Comparison of ENCODE assay signal across 8 mouse cellular contexts in the genomic region with DNA sequence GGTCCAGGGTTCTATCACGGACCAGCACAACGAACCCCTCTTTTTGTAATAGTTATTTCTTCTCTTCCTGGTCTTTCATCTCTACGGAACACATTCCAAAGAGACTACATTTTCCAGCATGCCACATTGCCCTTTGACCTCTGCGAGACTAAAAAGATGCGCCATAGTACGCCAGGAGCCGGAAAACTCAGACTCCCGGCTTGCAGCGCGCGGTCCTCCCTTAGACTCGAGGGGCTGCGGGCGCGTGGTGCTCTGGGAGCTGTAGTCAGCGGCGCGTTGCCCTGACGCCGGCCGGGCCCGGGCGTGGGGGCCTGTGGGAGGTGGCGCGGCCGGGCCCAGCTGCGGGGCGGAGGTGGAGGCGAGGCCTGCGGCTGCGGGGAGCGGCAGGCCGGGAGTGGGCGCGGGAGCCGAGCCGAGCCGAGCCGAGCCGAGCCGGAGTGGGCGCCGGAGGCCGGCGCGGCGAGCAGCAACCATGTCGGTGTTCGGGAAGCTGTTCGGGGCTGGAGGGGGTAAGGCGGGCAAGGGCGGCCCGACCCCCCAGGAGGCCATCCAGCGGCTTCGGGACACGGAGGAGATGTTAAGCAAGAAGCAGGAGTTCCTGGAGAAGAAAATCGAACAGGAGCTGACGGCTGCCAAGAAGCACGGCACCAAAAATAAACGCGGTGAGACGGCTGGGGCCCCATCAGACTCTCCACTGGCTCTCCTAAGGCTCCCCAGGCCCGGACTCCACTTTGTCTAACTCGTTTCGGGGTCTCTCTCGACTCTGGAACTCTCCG. TPM values are rescaled to one million over a fixed set of nuclear protein-coding genes. Genes with fewer than 3 reads are reported as not detected.
DNase-seq lines count a peak whose midpoint lies in the region; ATAC-seq and TF ChIP-seq lines count a peak whose summit lies in the region.

No protein-coding gene starts in this region.

- TF ChIP-seq EP300 in lung, postnatal 0 days (IDR thresholded peaks at IDR 0.05): no peak

- H3K27ac ChIP-seq in hindbrain, embryonic 10.5 days: peak overlapping the region; percentile 94
- H3K27ac ChIP-seq in lung, postnatal 0 days (ENCODE audit: low read length): peak overlapping the region; percentile 96

- H3K4me2 ChIP-seq in lung, postnatal 0 days (replicated peaks; ENCODE audit: low read depth, low read length): peak overlapping the region; percentile 71

- under 1% methylated on average over 65 of the region's 67 CpGs for WGBS in hindbrain, embryonic 10.5 days
- WGBS in lung, postnatal 0 days: under 1% methylated on average over 65 of the region's 67 CpGs

- peaks cover 25% of the 10 kb centered on the region for H3K4me1 ChIP-seq in hindbrain, embryonic 10.5 days (replicated peaks)
- H3K4me1 ChIP-seq in lung, postnatal 0 days (ENCODE audit: insufficient read depth, low read depth, low read length): peaks cover 7% of the 10 kb centered on the region; the same call in 1 of the 2 replicates

- H3K9me3 ChIP-seq in hindbrain, embryonic 10.5 days: no peaks in the 10 kb centered on the region
- no peaks in the 10 kb centered on the region for H3K9me3 ChIP-seq in lung, postnatal 0 days (ENCODE audit: low read length)

- ATAC-seq in frontal cortex, adult (ENCODE audit: low TSS enrichment): peak; percentile 97
- ATAC-seq in lung, postnatal 0 days: peak; percentile 99

- DNase-seq in MN1 (ENCODE audit: low spot score): peak; percentile 99
- peak; percentile 98 for DNase-seq in cerebellum, adult 9-10 months
- DNase-seq in hindbrain, embryonic 10.5 days (ENCODE audit: low spot score): peak; percentile 96
- DNase-seq in layer of hippocampus, adult 9-11 months: peak; percentile 99
- peak; percentile 100 for DNase-seq in lung, postnatal 0 days (ENCODE audit: low spot score)
- peak; percentile 92 for DNase-seq in ovary, postnatal 14 days (ENCODE audit: low spot score)
- DNase-seq in thymus, postnatal 14 days: peak; percentile 98

- H3K36me3 ChIP-seq in hindbrain, embryonic 10.5 days: peaks cover 16% of the 10 kb centered on the region
- 0 out of 2 replicates have a peak, but pooled peaks cover 4% of the 10 kb centered on the region for H3K36me3 ChIP-seq in lung, postnatal 0 days (ENCODE audit: insufficient read depth, low read length)

- no peaks in the 10 kb centered on the region for H3K27me3 ChIP-seq in hindbrain, embryonic 10.5 days (ENCODE audit: insufficient read depth, poor library complexity, severe bottlenecking)
- H3K27me3 ChIP-seq in lung, postnatal 0 days (replicated peaks; ENCODE audit: insufficient read depth, low read length): no peaks in the 10 kb centered on the region

- no peak for TF ChIP-seq CTCF in lung, postnatal 0 days (IDR thresholded peaks at IDR 0.05)

- H3K4me3 ChIP-seq in hindbrain, embryonic 10.5 days: peak overlapping the region; percentile 93
- H3K4me3 ChIP-seq in lung, postnatal 0 days (ENCODE audit: low read depth, low read length): peak overlapping the region; percentile 85

- H3K9ac ChIP-seq in lung, postnatal 0 days (replicated peaks; ENCODE audit: low read depth): peak overlapping the region; percentile 97

RNA-seq across cellular contexts. Expression of a gene that starts 5.4 kb away (rescaled TPM):
- 13.3 and 18.1 TPM in 2 replicates for polyA plus RNA-seq in hindbrain, embryonic 10.5 days (2016; fragmentation: Nextera tagmentation; extraction: Ambion mirVana)
- polyA plus RNA-seq in lung, postnatal 0 days (2015; fragmentation: Nextera tagmentation; extraction: Ambion mirVana): 33.1 and 33.7 TPM in 2 replicates

RNA-seq across cellular contexts. Expression of a gene that starts 43.7 kb away (rescaled TPM):
- 0.36 TPM in 1 of 2 replicates, not detected in the other for polyA plus RNA-seq in hindbrain, embryonic 10.5 days (2016; fragmentation: Nextera tagmentation; extraction: Ambion mirVana)
- polyA plus RNA-seq in lung, postnatal 0 days (2015; fragmentation: Nextera tagmentation; extraction: Ambion mirVana): 0.40 and 0.61 TPM in 2 replicates

RNA-seq across cellular contexts. Expression of a gene that starts 43.8 kb away (rescaled TPM):
- 1.3 and 1.4 TPM in 2 replicates for polyA plus RNA-seq in hindbrain, embryonic 10.5 days (2016; fragmentation: Nextera tagmentation; extraction: Ambion mirVana)
- polyA plus RNA-seq in lung, postnatal 0 days (2015; fragmentation: Nextera tagmentation; extraction: Ambion mirVana): 0.76 and 1.0 TPM in 2 replicates

RNA-seq across cellular contexts. Expression of a gene that starts 53.4 kb away (rescaled TPM):
- 14.5 and 16.9 TPM in 2 replicates for polyA plus RNA-seq in hindbrain, embryonic 10.5 days (2016; fragmentation: Nextera tagmentation; extraction: Ambion mirVana)
- 29.0 and 33.5 TPM in 2 replicates for polyA plus RNA-seq in lung, postnatal 0 days (2015; fragmentation: Nextera tagmentation; extraction: Ambion mirVana)

Comparison
In these comparisons a context has a peak if more than half of its experiments do, and no peak if none do; other contexts are left out.
1. Peak in every context shown above with its lines: DNase-seq, ATAC-seq, H3K4me3 ChIP-seq and H3K27ac ChIP-seq.